Mouse (Mus musculus) hindbrain, embryonic 16.5 days (tissue): ENCODE measurements around the gene Dmkn. TPM values are rescaled to one million over a fixed set of nuclear protein-coding genes. Genes with fewer than 3 reads are reported as not detected.

Experiments used
- ATAC-seq: fragments of 200-750 bp; cut with Nextera tagmentation; 2 replicates; pipeline ENCODE4 v1.8.0; 2017; ENCODE audit warnings: moderate TSS enrichment, moderate library complexity
- H3K27ac ChIP-seq: fragments of 300-500 bp; sonication (generic); 2 replicates; pipeline ENCODE4 v1.5.1; 2014; ENCODE audit warnings: low read depth, mild to moderate bottlenecking, control low read depth, low read length, moderate library complexity
- H3K27me3 ChIP-seq: fragments of 300-500 bp; sonication (generic); replicated peaks from 2 replicates; pipeline ENCODE4 v1.6.1; 2014; ENCODE audit warnings: low read length; ENCODE audit not compliant: control insufficient read depth, insufficient read depth
- H3K36me3 ChIP-seq: fragments of 300-500 bp; sonication (generic); 2 replicates; pipeline ENCODE4 v1.6.1; 2014; ENCODE audit warnings: mild to moderate bottlenecking, low read length, moderate library complexity, mixed read lengths; ENCODE audit not compliant: control insufficient read depth, insufficient read depth
- H3K4me1 ChIP-seq: fragments of 300-500 bp; sonication (generic); 2 replicates; pipeline ENCODE4 v1.6.1; 2014; ENCODE audit warnings: low read depth, low read length; ENCODE audit not compliant: control insufficient read depth, insufficient read depth
- H3K4me2 ChIP-seq: fragments of 300-500 bp; sonication (generic); 2 replicates; pipeline ENCODE4 v1.6.1; 2014; ENCODE audit warnings: mild to moderate bottlenecking, low read length, control low read depth, moderate library complexity
- H3K4me3 ChIP-seq: fragments of 300-500 bp; sonication (generic); 2 replicates; pipeline ENCODE4 v1.5.1; 2014; ENCODE audit warnings: mild to moderate bottlenecking, low read length, control low read depth, moderate library complexity
- H3K9ac ChIP-seq: fragments of 300-500 bp; sonication (generic); 2 replicates; pipeline ENCODE4 v1.6.1; 2014; ENCODE audit warnings: low read depth, mild to moderate bottlenecking, control low read depth, low read length, moderate library complexity
- H3K9me3 ChIP-seq: fragments of 300-500 bp; sonication (generic); 2 replicates; pipeline ENCODE4 v1.6.1; 2014; ENCODE audit warnings: mild to moderate bottlenecking, low read length, moderate library complexity; ENCODE audit not compliant: control insufficient read depth
- WGBS: fragments of 180-500 bp; shearing (Covaris S2); extraction: QIAGEN DNeasy Blood & Tissue Kit; methylation state at CpG from one replicate; pipeline ENCODE4 v1.1.7; 2014; 5-methylcytosine and 5-hydroxymethylcytosine counted together
- polyA plus RNA-seq: library from polyadenylated mRNA; unstranded; fragments of >200 nt; fragmentation: Nextera tagmentation; extraction: Ambion mirVana; gene quantifications from 2 replicates; pipeline ENCODE4 v1.2.1, GENCODE M21; 2015

The Dmkn gene
- polyA plus RNA-seq, 1 experiment from 2014 or later, result 1.8 TPM

DNA sequence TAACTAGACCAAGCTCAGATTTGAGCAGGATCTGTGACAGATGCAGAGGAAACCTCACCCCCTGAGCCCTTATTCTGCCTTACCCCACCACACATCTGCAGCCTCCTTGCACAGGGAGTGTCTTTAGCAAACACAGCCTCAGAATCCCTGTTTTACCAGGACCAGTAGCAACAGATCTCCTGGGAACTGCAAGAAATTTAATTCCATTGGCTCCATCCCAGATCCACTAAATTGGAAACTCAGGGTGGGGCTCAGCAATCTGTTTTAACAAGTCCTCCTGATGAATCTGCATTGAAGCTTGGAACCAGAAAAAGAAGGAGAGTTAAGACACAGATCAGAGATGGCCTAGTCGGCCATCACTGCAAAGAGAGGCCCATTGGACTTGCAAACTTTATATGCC lies 33.2 kb downstream of the Dmkn start:
- Histone ChIP-seq H3K4me1 (no peaks in the 10 kb centered on the region), H3K36me3 (no peaks in the 10 kb centered on the region), H3K9me3 (peaks cover 2% of the 10 kb centered on the region; the same call in 1 of the 2 replicates), H3K27me3 (no peaks in the 10 kb centered on the region), H3K4me3 (no peak overlapping the region), H3K9ac (no peak overlapping the region), H3K27ac (no peak overlapping the region), H3K4me2 (no peak overlapping the region)
- ATAC-seq, result no peak
- WGBS, result 67% methylated on average over 1 of the region's 1 CpGs

GRCm38 (mm10) chr7:30800653-30801052 lies 37.1 kb downstream of the Dmkn start:
- no peaks in the 10 kb centered on the region for H3K27me3 ChIP-seq
- H3K4me3 ChIP-seq, result no peak overlapping the region
- H3K9me3 ChIP-seq, result peaks cover 7% of the 10 kb centered on the region
- H3K4me2 ChIP-seq, result no peak overlapping the region
- no peak overlapping the region for H3K9ac ChIP-seq
- no peaks in the 10 kb centered on the region for H3K4me1 ChIP-seq
- no peak overlapping the region for H3K27ac ChIP-seq
- no peak for ATAC-seq
- H3K36me3 ChIP-seq, result no peaks in the 10 kb centered on the region

GRCm38 (mm10) chr7:30803256-30803655 lies 39.7 kb downstream of the Dmkn start:
- Histone ChIP-seq H3K4me2 (no peak overlapping the region), H3K4me3 (no peak overlapping the region), H3K36me3 (no peaks in the 10 kb centered on the region), H3K9ac (no peak overlapping the region), H3K9me3 (peaks cover 6% of the 10 kb centered on the region), H3K4me1 (no peaks in the 10 kb centered on the region), H3K27me3 (no peaks in the 10 kb centered on the region), H3K27ac (no peak overlapping the region)
- ATAC-seq, result no peak
- WGBS, result 90% methylated on average over 3 of the region's 3 CpGs

- no peaks in the 10 kb centered on the region for H3K4me1 ChIP-seq
- no peak for ATAC-seq
- 87% methylated on average over 9 of the region's 9 CpGs for whole genome bisulfite sequencing
Measured at GRCm38 (mm10) chr7:30804026-30804715, 40.6 kb downstream of the Dmkn start.

GRCm38 (mm10) chr7:30805924-30806323 lies 42.4 kb downstream of the Dmkn start:
- H3K27ac ChIP-seq, result no peak overlapping the region
- no peak for ATAC-seq
- H3K36me3 ChIP-seq, result no peaks in the 10 kb centered on the region
- H3K4me2 ChIP-seq, result no peak overlapping the region
- H3K9ac ChIP-seq, result no peak overlapping the region
- H3K4me1 ChIP-seq, result no peaks in the 10 kb centered on the region
- WGBS, result 52% methylated on average over 6 of the region's 6 CpGs
- H3K4me3 ChIP-seq, result no peak overlapping the region
- H3K27me3 ChIP-seq, result no peaks in the 10 kb centered on the region
- peaks cover 6% of the 10 kb centered on the region for H3K9me3 ChIP-seq

More at GRCm38 (mm10) chr7:30804026-30804715, 40.6 kb downstream of the Dmkn start:
- Histone ChIP-seq H3K4me3 (no peak overlapping the region), H3K9me3 (peaks cover 6% of the 10 kb centered on the region), H3K36me3 (no peaks in the 10 kb centered on the region), H3K27me3 (no peaks in the 10 kb centered on the region), H3K9ac (no peak overlapping the region), H3K4me2 (no peak overlapping the region), H3K27ac (no peak overlapping the region)

DNA sequence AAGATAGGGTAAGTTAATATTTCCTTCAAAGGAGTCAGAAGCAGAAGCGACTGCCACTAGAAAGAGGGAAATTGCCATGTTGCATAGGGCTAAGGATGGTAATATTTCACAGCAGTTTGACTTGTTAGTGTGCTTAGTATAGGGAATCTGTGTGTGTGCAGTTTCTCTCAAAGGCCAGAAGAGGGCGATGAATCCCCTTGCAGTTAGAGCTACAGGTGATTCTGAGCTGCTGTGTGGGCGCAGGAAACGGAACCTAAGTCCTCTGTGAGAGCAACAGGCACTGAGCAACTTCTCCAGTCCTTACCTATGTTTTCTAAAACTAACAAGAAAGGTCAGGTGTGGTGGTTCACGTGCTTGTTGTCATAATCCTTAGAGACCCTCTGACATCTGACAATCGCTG lies 46.8 kb downstream of the Dmkn start:
- H3K9me3 ChIP-seq, result no peaks in the 10 kb centered on the region
- H3K27me3 ChIP-seq, result no peaks in the 10 kb centered on the region
- no peak overlapping the region for H3K4me3 ChIP-seq
- no peak overlapping the region for H3K4me2 ChIP-seq
- no peak for ATAC-seq
- no peaks in the 10 kb centered on the region for H3K4me1 ChIP-seq
- no peaks in the 10 kb centered on the region for H3K36me3 ChIP-seq
- H3K9ac ChIP-seq, result no peak overlapping the region
- WGBS, result 61% methylated on average over 6 of the region's 6 CpGs
- H3K27ac ChIP-seq, result no peak overlapping the region

GRCm38 (mm10) chr7:30811757-30812290 lies 48.3 kb downstream of the Dmkn start:
- no peaks in the 10 kb centered on the region for H3K4me1 ChIP-seq
- ATAC-seq, result no peak
- H3K27me3 ChIP-seq, result no peaks in the 10 kb centered on the region
- H3K9ac ChIP-seq, result no peak overlapping the region
- WGBS, result 57% methylated on average over 9 of the region's 9 CpGs
- H3K4me3 ChIP-seq, result no peak overlapping the region
- H3K36me3 ChIP-seq, result no peaks in the 10 kb centered on the region
- H3K9me3 ChIP-seq, result no peaks in the 10 kb centered on the region
- no peak overlapping the region for H3K27ac ChIP-seq
- H3K4me2 ChIP-seq, result no peak overlapping the region

DNA sequence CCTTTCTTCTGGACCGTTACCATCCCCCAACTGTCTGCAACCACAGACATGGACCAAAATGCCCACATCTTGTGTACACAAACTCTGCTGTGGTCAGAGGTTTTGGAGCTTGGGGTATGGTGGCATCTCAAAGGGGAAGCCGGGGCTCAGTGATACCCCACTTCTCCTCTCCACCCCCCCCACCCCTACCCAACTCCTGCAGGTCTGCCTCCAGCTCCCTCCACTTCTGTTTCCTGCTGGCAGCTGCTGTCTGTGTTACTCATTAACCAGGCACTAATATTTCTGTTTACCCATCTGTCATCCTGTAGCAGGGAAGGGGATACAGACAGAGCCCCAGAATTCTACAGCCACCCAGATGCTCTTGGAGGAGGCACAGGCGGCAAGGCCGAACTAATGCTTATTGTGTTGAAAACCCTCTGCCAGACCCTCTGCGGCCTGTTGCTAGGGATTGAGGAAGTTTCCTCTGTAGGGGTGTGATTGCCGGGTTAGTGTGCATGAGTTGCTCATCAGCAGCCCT lies 48.8 kb downstream of the Dmkn start:
- H3K4me1 ChIP-seq, result no peaks in the 10 kb centered on the region
- H3K36me3 ChIP-seq, result no peaks in the 10 kb centered on the region
- no peak overlapping the region for H3K4me3 ChIP-seq
- H3K9me3 ChIP-seq, result no peaks in the 10 kb centered on the region
- H3K27me3 ChIP-seq, result no peaks in the 10 kb centered on the region
- 0 out of 2 replicates have a peak, but pooled peaks have one; percentile 40 for ATAC-seq
- no peak overlapping the region for H3K27ac ChIP-seq
- 42% methylated on average over 6 of the region's 6 CpGs for WGBS
- no peak overlapping the region for H3K9ac ChIP-seq
- H3K4me2 ChIP-seq, result no peak overlapping the region

- WGBS, result 74% methylated on average over 6 of the region's 6 CpGs
- H3K9ac ChIP-seq, result no peak overlapping the region
- H3K27ac ChIP-seq, result no peak overlapping the region
- no peak overlapping the region for H3K4me3 ChIP-seq
- no peak for ATAC-seq
- H3K9me3 ChIP-seq, result no peaks in the 10 kb centered on the region
- H3K27me3 ChIP-seq, result 0 out of 2 replicates have a peak, but pooled peaks cover 2% of the 10 kb centered on the region
- no peak overlapping the region for H3K4me2 ChIP-seq
- H3K4me1 ChIP-seq, result no peaks in the 10 kb centered on the region
- no peaks in the 10 kb centered on the region for H3K36me3 ChIP-seq
Measured at GRCm38 (mm10) chr7:30820131-30820530, 56.6 kb downstream of the Dmkn start.
